Mouse (Mus musculus): ENCODE measurements around the gene Clic6. TPM values are rescaled to one million over a fixed set of nuclear protein-coding genes. Genes with fewer than 3 reads are reported as not detected.

Gene Clic6
- total and polyA plus RNA-seq, 3 experiments, result 0.24 to 1.2 TPM; not detected in 1

GRCm38 (mm10) chr16:92465226-92465625, 20.3 kb upstream of the Clic6 start:
- Histone ChIP-seq H3K36me3 (replicated peaks in 1 of 2; ENCODE audit: control insufficient read depth in 1 of 2, insufficient read depth in 1 of 2, low read length in 1 of 2) (peaks cover 0 to 11% of the 10 kb centered on the region in 2 experiments), H3K27ac (ENCODE audit: insufficient read depth, low read depth) (no peak overlapping the region), H3K79me2 (replicated peaks; ENCODE audit: control insufficient read depth, extremely low read depth, insufficient read depth, poor library complexity, severe bottlenecking) (no peaks in the 10 kb centered on the region), H3K9me3 (replicated peaks; ENCODE audit: low read length) (no peaks in the 10 kb centered on the region), H3K4me1 (ENCODE audit: control insufficient read depth in 1 of 2, insufficient read depth in 2 of 2) (peaks cover 3 to 28% of the 10 kb centered on the region in 2 experiments; a peak in 3 of 4 replicates), H3K9ac (ENCODE audit: insufficient read depth, low read depth) (peak overlapping the region; percentile 74), H3K27me3 (replicated peaks) (no peaks in the 10 kb centered on the region), H3K4me2 (ENCODE audit: insufficient read depth, low read depth, poor library complexity, severe bottlenecking) (peak overlapping the region; percentile 64), H3K4me3 (replicated peaks in 1 of 3; ENCODE audit: low read depth in 2 of 3, low read length in 2 of 3, poor library complexity in 1 of 3) (peak overlapping the region; percentile 55 to 90 (median 71))
- dilution Hi-C loops (cut with MboI; ENCODE audit: extremely low pct_ligation_motif_present, extremely low pct_unique_long_range_greater_than_20kb, low sequenced_read_pairs) (no loop called here), in situ Hi-C loops (cut with MboI; ENCODE audit: low pct_ligation_motif_present, low pct_unique_long_range_greater_than_20kb, low sequenced_read_pairs) (no loop called here)
- no peak for DNase-seq (ENCODE audit: extremely low read depth)
- TF ChIP-seq NRF1 (IDR thresholded peaks at IDR 0.05; ENCODE audit: low read depth, low read length), result no peak
- TF ChIP-seq MEF2A (IDR thresholded peaks at IDR 0.05; ENCODE audit: borderline replicate concordance, low read depth, low read length), result peak; percentile 22; the same call in 1 of the 2 replicates
- TF ChIP-seq ETS1 (conservative IDR thresholded peaks at IDR 0.05; ENCODE audit: low read depth, low read length), result 0 out of 2 replicates have a peak, but pooled peaks have one; percentile 9
- no peak for TF ChIP-seq IRF4 (IDR thresholded peaks at IDR 0.05; ENCODE audit: low read depth, low read length)

DNA sequence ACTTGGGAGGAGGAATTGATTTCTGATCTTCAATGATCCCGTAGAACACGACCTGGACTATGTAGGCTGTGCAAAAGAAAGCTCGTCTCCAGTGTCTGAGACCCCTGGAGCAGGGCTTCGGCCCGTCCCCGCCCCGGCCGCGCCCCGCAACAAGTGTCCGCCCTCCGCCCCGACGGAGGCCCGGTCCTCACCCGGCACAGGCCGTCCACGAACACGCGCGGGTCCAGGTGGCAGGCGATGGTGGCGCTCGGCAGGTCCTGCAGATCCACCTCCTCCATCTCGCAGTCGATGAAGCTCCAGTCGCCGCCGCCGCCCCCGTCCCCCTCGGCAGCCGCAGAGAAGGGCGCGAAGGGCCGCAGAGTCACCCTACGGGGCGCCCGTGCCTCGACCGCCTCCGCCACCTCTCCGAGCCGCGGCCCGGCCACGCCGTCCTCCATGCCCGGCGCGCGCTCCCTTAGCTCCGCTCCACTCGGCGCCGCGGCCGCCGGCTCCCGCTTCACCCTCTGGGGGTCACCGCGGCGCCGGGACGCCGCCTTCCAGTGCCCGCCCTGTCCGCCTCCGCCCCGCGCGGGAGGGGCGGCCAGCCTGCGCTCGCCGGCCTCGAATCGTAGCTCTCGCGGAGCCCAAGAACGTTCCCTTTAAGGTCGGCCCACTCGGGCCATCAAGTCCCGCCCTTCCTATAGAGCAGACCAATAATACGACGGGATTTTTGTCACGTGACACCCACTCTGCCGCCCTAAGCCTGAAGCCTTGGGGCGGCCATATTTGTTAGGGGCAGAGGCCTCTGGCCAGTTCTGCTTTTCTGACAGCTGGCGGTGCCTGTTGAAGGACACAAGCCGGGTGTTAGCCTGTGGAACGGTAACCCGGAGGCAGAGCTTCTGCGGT, 19.7 kb upstream of the Clic6 start:
- peaks cover 0 to 11% of the 10 kb centered on the region in 2 experiments for H3K36me3 ChIP-seq (replicated peaks in 1 of 2; ENCODE audit: control insufficient read depth in 1 of 2, insufficient read depth in 1 of 2, low read length in 1 of 2)
- dilution Hi-C loops (cut with MboI; ENCODE audit: extremely low pct_ligation_motif_present, extremely low pct_unique_long_range_greater_than_20kb, low sequenced_read_pairs), result no loop called here
- H3K9ac ChIP-seq (ENCODE audit: insufficient read depth, low read depth), result peak overlapping the region; percentile 74
- in situ Hi-C loops (cut with MboI; ENCODE audit: low pct_ligation_motif_present, low pct_unique_long_range_greater_than_20kb, low sequenced_read_pairs), result no loop called here
- peaks cover 3 to 21% of the 10 kb centered on the region in 2 experiments; a peak in 3 of 4 replicates for H3K4me1 ChIP-seq (ENCODE audit: control insufficient read depth in 1 of 2, insufficient read depth in 2 of 2)
- H3K79me2 ChIP-seq (replicated peaks; ENCODE audit: control insufficient read depth, extremely low read depth, insufficient read depth, poor library complexity, severe bottlenecking), result no peaks in the 10 kb centered on the region
- peak overlapping the region; percentile 64 for H3K4me2 ChIP-seq (ENCODE audit: insufficient read depth, low read depth, poor library complexity, severe bottlenecking)
- H3K27ac ChIP-seq (ENCODE audit: insufficient read depth, low read depth), result peak overlapping the region; percentile 7; the same call in 1 of the 2 replicates
- H3K4me3 ChIP-seq (replicated peaks in 1 of 3; ENCODE audit: low read depth in 2 of 3, low read length in 2 of 3, poor library complexity in 1 of 3), result peak overlapping the region; percentile 55 to 90 (median 71)
- H3K9me3 ChIP-seq (replicated peaks; ENCODE audit: low read length), result no peaks in the 10 kb centered on the region
- no peaks in the 10 kb centered on the region for H3K27me3 ChIP-seq (replicated peaks)
- DNase-seq (ENCODE audit: extremely low read depth), result peak; percentile 100
- TF ChIP-seq PAX5 (IDR thresholded peaks at IDR 0.05; ENCODE audit: low read length), result no peak
- TF ChIP-seq RAD21 (IDR thresholded peaks at IDR 0.05; ENCODE audit: low read depth, low read length), result no peak
- TF ChIP-seq NELFE (IDR thresholded peaks at IDR 0.05; ENCODE audit: low read depth, low read length), result peak; percentile 62
- no peak for TF ChIP-seq ZNF384 (IDR thresholded peaks at IDR 0.05; ENCODE audit: low read depth, low read length)
- peak; percentile 97 for TF ChIP-seq HCFC1 (IDR thresholded peaks at IDR 0.05; ENCODE audit: low read depth, low read length)
- TF ChIP-seq MEF2A (IDR thresholded peaks at IDR 0.05; ENCODE audit: borderline replicate concordance, low read depth, low read length), result peak; percentile 51; the same call in 1 of the 2 replicates
- peak; percentile 99 for TF ChIP-seq USF1 (IDR thresholded peaks at IDR 0.05; ENCODE audit: low read depth, low read length)
- TF ChIP-seq JUN (IDR thresholded peaks at IDR 0.05; ENCODE audit: insufficient read depth, low read depth, low read length), result no peak
- TF ChIP-seq EP300 (IDR thresholded peaks at IDR 0.05; ENCODE audit: low read length), result no peak
- no peak for TF ChIP-seq JUND (conservative IDR thresholded peaks at IDR 0.05; ENCODE audit: low read depth, low read length)
- peak; percentile 55; the same call in 1 of the 2 replicates for TF ChIP-seq GABPA (IDR thresholded peaks at IDR 0.05; ENCODE audit: insufficient replicate concordance, low read depth, low read length)
- peak; percentile 75 for TF ChIP-seq ZMIZ1 (IDR thresholded peaks at IDR 0.05; ENCODE audit: low read depth, low read length)
- TF ChIP-seq POLR2AphosphoS2 (IDR thresholded peaks at IDR 0.05; ENCODE audit: low read depth, low read length), result no peak
- TF ChIP-seq KAT2A (IDR thresholded peaks at IDR 0.05; ENCODE audit: insufficient replicate concordance, low read length), result peak; percentile 93; the same call in 1 of the 2 replicates
- no peak for TF ChIP-seq SMC3 (IDR thresholded peaks at IDR 0.05; ENCODE audit: low read depth, low read length)
- no peak for TF ChIP-seq RCOR1 (conservative IDR thresholded peaks at IDR 0.05; ENCODE audit: low read depth, low read length)
- no peak for TF ChIP-seq E2F4 (IDR thresholded peaks at IDR 0.05; ENCODE audit: insufficient replicate concordance, low read depth, low read length)
- TF ChIP-seq ZKSCAN1 (IDR thresholded peaks at IDR 0.05; ENCODE audit: borderline replicate concordance, low read depth, low read length), result no peak
- peak; percentile 95 for TF ChIP-seq CHD2 (IDR thresholded peaks at IDR 0.05; ENCODE audit: low read length)
- TF ChIP-seq TBP (conservative IDR thresholded peaks at IDR 0.05; ENCODE audit: low read depth, low read length), result no peak
- peak in 1 of 2 experiments; percentile 5; a peak in 1 of 4 replicates for TF ChIP-seq CTCF (conservative IDR thresholded peaks at IDR 0.05 in 1 of 2, IDR thresholded peaks at IDR 0.05 in 1 of 2; ENCODE audit: low read depth in 2 of 2, low read length in 2 of 2)
- TF ChIP-seq USF2 (conservative IDR thresholded peaks at IDR 0.05; ENCODE audit: low read depth, low read length), result peak; percentile 99
- TF ChIP-seq ZC3H11A (IDR thresholded peaks at IDR 0.05; ENCODE audit: low read depth, low read length), result no peak
- TF ChIP-seq POLR2A (IDR thresholded peaks at IDR 0.05; ENCODE audit: low read depth, low read length), result peak; percentile 66
- TF ChIP-seq MXI1 (IDR thresholded peaks at IDR 0.05; ENCODE audit: low read depth, low read length), result peak; percentile 85
- TF ChIP-seq TCF12 (IDR thresholded peaks at IDR 0.05; ENCODE audit: low read depth, low read length), result no peak; the same call in 1 of the 2 replicates
- peak; percentile 100 for TF ChIP-seq SIN3A (IDR thresholded peaks at IDR 0.05; ENCODE audit: low read length)
